Mouse (Mus musculus): ENCODE data around the gene Sdc4.

The Sdc4 gene

GRCm38 (mm10) chr2:164403396-164404081 is 40.1 kb downstream of the Sdc4 start:
- no peak for DNase-seq (ENCODE audit: low spot score)

- DNase-seq (ENCODE audit: low spot score): peak; percentile 58
Measured at GRCm38 (mm10) chr2:164402906-164403305, 40.8 kb downstream of the Sdc4 start, which contains the start of gene Rbpjl. Gene Rbpjl (plus strand): TSS chr2:164403141.

GRCm38 (mm10) chr2:164396911-164397310 is 46.8 kb downstream of the Sdc4 start:
- DNase-seq (ENCODE audit: low spot score): no peak

- DNase-seq (ENCODE audit: low spot score): no peak
Measured at GRCm38 (mm10) chr2:164396076-164396475, 47.6 kb downstream of the Sdc4 start.

- no peak for DNase-seq (ENCODE audit: low spot score)
Measured at GRCm38 (mm10) chr2:164393126-164393525, 50.6 kb downstream of the Sdc4 start.

GRCm38 (mm10) chr2:164389499-164389898 is 54.2 kb downstream of the Sdc4 start:
- peak; percentile 69 for DNase-seq (ENCODE audit: low spot score)

GRCm38 (mm10) chr2:164389020-164389419 is 54.7 kb downstream of the Sdc4 start, which contains the start of gene Slpi:
Gene Slpi (minus strand): TSS chr2:164389095.
- no peak for DNase-seq (ENCODE audit: low spot score)

GRCm38 (mm10) chr2:164386953-164387352 is 56.7 kb downstream of the Sdc4 start:
- no peak for DNase-seq (ENCODE audit: low spot score)

- DNase-seq (ENCODE audit: low spot score): no peak
Measured at GRCm38 (mm10) chr2:164385927-164386763, 57.5 kb downstream of the Sdc4 start.

- no peak for DNase-seq (ENCODE audit: low spot score)
Measured at GRCm38 (mm10) chr2:164383656-164384399, 59.9 kb downstream of the Sdc4 start.

GRCm38 (mm10) chr2:164382971-164383370 is 60.7 kb downstream of the Sdc4 start:
- no peak for DNase-seq (ENCODE audit: low spot score)

- DNase-seq (ENCODE audit: low spot score): no peak
Measured at GRCm38 (mm10) chr2:164381726-164382125, 62.0 kb downstream of the Sdc4 start.

GRCm38 (mm10) chr2:164377478-164378426 is 65.9 kb downstream of the Sdc4 start:
- DNase-seq (ENCODE audit: low spot score): no peak
